Mouse (Mus musculus) C2C12 (cell line): ENCODE measurements around the gene Stat6. TPM values are rescaled to one million over a fixed set of nuclear protein-coding genes. Genes with fewer than 3 reads are reported as not detected.
A peak's percentile ranks its signal among the peaks of the same experiment; 100 is the strongest.
"Not testable (repeated sequence)": the region's sequence is repeated elsewhere in the genome, so short reads cannot be mapped to it uniquely, and the experiment has no call there.

ENCODE experiments used
- H3K27me3 ChIP-seq: one replicate; pipeline ENCODE4 v1.6.1; 2011; ENCODE audit not compliant: control insufficient read depth, insufficient read depth, insufficient read length
- H3K36me3 ChIP-seq: one replicate; pipeline ENCODE4 v1.6.1; 2011; ENCODE audit not compliant: control insufficient read depth, insufficient read depth
- H3K4me3 ChIP-seq: one replicate; pipeline ENCODE4 v1.5.1; 2011; ENCODE audit warnings: mild to moderate bottlenecking, control low read depth; ENCODE audit not compliant: poor library complexity, insufficient read depth, severe bottlenecking
- H3K79me2 ChIP-seq: one replicate; pipeline ENCODE4 v1.6.1; 2011; ENCODE audit not compliant: control insufficient read depth, insufficient read depth
- H3K79me3 ChIP-seq: one replicate; pipeline ENCODE4 v1.6.1; 2011; ENCODE audit warnings: low read depth, control low read depth
- H3ac ChIP-seq: one replicate; pipeline ENCODE3; 2011; ENCODE audit warnings: low read depth; ENCODE audit not compliant: control insufficient read depth, insufficient read length
- CEBPB ChIP-seq: IDR thresholded peaks from one replicate; pipeline ENCODE4 v1.6.1; 2011; ENCODE audit warnings: low read depth, mild to moderate bottlenecking, control low read depth, moderate library complexity
- CTCF ChIP-seq: IDR thresholded peaks from one replicate; pipeline ENCODE4 v1.5.1; 2011; ENCODE audit not compliant: control insufficient read depth, insufficient read depth, insufficient read length
- FOSL1 ChIP-seq: IDR thresholded peaks from one replicate; pipeline ENCODE4 v1.8.0; 2011; ENCODE audit warnings: mild to moderate bottlenecking, low read length; ENCODE audit not compliant: poor library complexity, insufficient read depth, severe bottlenecking
- MAX ChIP-seq: IDR thresholded peaks from one replicate; pipeline ENCODE4 v1.6.1; 2011; ENCODE audit warnings: mild to moderate bottlenecking, control low read depth
- MYOD1 ChIP-seq: IDR thresholded peaks from one replicate; pipeline ENCODE4 v1.6.1; 2011; ENCODE audit warnings: low read depth; ENCODE audit not compliant: control insufficient read depth, insufficient read length
- MYOG ChIP-seq: IDR thresholded peaks from one replicate; pipeline ENCODE4 v1.6.1; 2011; ENCODE audit not compliant: control insufficient read depth, insufficient read length; ENCODE audit errors: extremely low read depth
- USF1 ChIP-seq: IDR thresholded peaks from one replicate; pipeline ENCODE4 v1.6.1; 2011; ENCODE audit warnings: low read depth, mild to moderate bottlenecking, control low read depth, moderate library complexity
- polyA plus RNA-seq: library from polyadenylated mRNA; unstranded; fragments of >200 nt; fragmentation: generic; extraction: Trizol; gene quantifications from one replicate; pipeline ENCODE4 v1.2.1, GENCODE M21; 2012; ENCODE audit warnings: missing spikeins

Stat6 gene
- polyA plus RNA-seq, 1 experiment: 0.26 TPM

DNA sequence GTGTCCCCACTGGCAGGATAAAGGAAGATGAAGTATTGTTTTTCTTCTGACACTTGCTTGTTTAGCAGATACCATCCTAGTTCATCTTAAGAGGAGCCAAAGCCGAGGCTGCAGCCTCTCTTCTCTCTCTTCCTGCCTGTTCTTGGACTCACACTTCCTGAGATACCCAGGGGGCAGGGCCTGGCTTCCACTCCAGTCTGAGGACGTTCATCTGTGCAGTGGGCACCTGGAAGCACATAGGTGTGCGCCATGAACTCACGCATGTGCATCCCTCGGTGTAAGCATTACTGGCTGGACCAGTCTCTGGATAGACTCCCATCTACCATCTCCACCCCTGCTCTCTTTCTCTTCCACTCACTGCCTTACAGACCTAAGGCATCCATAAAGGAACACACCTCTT lies 2.4 kb upstream of the Stat6 start:
- no peak overlapping the region for H3K4me3 ChIP-seq
- no peaks in the 10 kb centered on the region for H3K79me2 ChIP-seq
- H3ac ChIP-seq: no peak overlapping the region
- H3K79me3 ChIP-seq: no peaks in the 10 kb centered on the region
- H3K27me3 ChIP-seq: no peaks in the 10 kb centered on the region
- TF ChIP-seq MYOD1 (no peak), FOSL1 (no peak), USF1 (no peak)
- H3K36me3 ChIP-seq: no peaks in the 10 kb centered on the region

DNA sequence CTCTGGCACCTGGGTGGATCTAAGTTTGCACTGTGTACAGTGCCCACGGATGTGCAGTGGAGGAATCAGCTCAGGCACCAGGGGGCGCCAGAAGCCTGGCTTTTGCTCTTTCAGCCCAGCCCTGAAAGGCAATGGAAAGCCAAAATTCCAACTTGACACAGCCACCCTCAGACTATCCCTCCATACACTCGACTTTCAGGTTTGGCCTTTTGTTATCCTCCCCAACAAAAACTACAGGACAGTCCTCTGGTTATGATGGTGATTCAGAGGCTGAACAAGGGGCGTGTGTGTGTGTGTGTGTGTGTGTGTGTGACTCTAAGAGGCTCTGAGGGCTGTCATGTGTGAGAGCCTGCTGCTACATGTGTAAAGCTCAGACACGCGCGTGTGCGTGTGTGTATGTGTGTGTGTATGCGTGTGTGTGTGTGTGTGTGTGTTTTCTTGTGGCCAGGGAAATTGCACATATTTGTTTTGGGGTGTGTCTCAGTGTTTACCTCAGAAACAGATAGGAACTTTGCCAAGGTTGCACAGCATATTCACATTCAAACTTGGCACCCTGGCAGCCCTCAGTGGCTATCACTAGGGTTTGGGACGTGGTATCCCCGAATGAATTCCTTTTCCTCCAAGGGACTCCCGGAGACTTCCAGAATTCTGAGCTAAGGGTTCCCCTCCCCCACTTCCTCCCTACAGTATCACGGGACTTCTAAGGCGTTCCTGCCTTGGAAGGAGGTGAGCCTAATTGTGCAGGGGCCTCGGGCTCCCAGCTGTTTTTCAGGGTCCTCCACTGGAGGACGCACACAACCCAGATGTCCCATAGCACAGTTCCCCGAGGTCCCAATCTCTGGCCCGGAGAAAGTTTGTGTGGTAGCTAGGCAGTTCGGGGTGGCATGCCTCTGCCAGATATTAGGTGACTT lies 670 bp upstream of the Stat6 start:
- Histone ChIP-seq H3K36me3 (no peaks in the 10 kb centered on the region), H3K79me2 (no peaks in the 10 kb centered on the region), H3K27me3 (no peaks in the 10 kb centered on the region), H3K79me3 (no peaks in the 10 kb centered on the region), H3K4me3 (no peak overlapping the region), H3ac (no peak overlapping the region)
- TF ChIP-seq MYOG: no peak
- TF ChIP-seq USF1: no peak
- peak; percentile 86 for TF ChIP-seq CTCF
- TF ChIP-seq CEBPB: no peak
- TF ChIP-seq MAX: no peak
- no peak for TF ChIP-seq FOSL1

DNA sequence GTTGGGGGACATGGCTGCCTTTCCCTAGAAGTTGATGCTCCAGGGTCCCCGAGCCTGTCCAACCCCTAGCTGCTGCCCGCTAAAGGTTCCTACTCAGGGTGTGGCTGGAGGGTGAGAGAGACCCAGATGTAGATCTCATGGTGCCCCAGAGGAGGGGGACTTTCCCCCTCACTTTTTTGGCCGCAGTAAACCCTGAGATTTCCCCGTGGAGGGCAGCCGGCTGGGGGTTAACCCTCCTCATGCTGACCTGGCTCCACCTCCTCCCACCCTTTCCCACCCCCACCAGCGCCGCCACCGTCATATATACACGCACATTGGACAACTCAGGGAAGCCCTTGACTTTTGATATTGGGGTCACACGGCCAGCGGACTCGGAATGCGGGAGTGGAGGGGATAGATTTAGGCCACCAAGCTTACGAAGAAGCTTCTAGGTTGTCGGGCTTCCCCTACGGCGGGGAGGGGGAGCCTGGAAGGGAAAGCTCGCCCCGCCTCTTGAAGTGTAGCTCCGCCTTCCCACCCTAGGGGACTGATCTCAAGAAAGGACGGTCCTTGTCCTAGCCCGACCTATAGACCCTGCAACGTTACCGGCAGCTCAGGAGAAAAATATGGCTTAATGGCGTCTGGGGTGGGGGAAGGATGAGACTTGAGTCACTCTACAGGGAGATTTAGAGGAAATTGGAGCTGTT lies 910 bp downstream of the Stat6 start:
- H3K27me3 ChIP-seq: no peaks in the 10 kb centered on the region
- no peaks in the 10 kb centered on the region for H3K79me2 ChIP-seq
- H3K36me3 ChIP-seq: no peaks in the 10 kb centered on the region
- TF ChIP-seq MYOG (no peak), CEBPB (no peak), FOSL1 (no peak), MAX (no peak)
- no peaks in the 10 kb centered on the region for H3K79me3 ChIP-seq
- H3K4me3 ChIP-seq: no peak overlapping the region
- no peak overlapping the region for H3ac ChIP-seq

DNA sequence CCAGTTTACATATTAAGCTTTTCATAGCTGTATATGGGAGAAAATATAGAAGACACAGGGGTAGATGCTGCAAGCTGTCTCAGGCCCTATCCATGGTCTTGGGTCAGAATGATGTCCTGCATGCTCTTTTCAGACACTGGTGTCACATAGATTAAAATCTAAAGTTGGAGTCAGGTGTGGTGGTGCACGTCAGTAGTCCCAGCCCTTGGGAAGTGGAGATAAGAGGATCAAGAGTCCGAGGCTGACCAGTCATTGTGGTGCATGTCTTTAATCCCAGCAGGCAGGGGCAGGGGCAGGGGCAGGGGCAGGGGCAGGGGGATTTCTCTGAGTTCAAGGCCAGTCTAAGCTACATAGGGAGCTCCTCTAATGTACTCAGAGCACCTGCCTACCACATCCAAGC lies 3.0 kb downstream of the Stat6 start:
- H3K36me3 ChIP-seq: no peaks in the 10 kb centered on the region

DNA sequence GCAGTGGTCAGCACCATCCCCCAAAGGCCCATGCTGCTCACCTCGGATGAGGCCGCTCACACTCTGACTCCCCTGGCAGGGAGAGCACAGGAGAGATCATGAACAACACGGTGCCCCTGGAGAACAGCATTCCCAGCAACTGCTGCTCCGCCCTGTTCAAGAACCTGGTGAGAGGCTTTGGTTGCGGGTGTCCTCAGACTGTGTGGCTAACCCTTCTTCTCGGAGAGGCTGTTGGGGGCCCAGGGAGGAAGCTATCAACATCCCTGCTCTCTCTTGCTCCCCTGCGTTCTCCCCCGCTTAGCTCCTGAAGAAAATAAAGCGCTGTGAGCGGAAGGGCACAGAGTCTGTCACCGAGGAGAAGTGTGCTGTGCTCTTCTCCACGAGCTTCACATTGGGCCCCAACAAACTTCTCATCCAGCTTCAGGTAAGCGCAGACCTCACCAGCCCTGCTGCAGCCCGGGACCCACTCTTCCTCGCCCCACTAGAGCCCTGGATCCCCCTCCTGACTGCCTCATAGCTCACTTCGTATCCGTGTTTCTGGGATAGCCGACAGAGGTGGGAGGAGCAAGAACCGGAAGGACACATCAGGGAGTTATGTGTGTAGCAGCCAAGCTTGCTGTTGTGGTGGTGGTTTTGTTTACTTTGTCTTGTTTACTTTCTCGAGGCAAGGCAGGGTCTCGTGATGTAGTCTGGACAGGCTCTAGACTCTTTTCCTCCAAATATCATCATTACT lies 10.3 kb downstream of the Stat6 start:
- Histone ChIP-seq H3K79me3 (no peaks in the 10 kb centered on the region), H3K79me2 (no peaks in the 10 kb centered on the region), H3K4me3 (no peak overlapping the region), H3ac (no peak overlapping the region), H3K27me3 (no peaks in the 10 kb centered on the region), H3K36me3 (no peaks in the 10 kb centered on the region)
- TF ChIP-seq MYOD1 (no peak), MAX (no peak), MYOG (no peak), CTCF (no peak), USF1 (no peak)

More for the DNA sequence above, 3.0 kb downstream of the Stat6 start:
- Histone ChIP-seq H3K79me2 (no peaks in the 10 kb centered on the region), H3K4me3 (no peak overlapping the region), H3K27me3 (no peaks in the 10 kb centered on the region), H3K79me3 (no peaks in the 10 kb centered on the region), H3ac (no peak overlapping the region)
- TF ChIP-seq CEBPB (no peak), CTCF (no peak), MYOG (no peak), USF1 (no peak), MAX (no peak), FOSL1 (no peak), MYOD1 (no peak)

DNA sequence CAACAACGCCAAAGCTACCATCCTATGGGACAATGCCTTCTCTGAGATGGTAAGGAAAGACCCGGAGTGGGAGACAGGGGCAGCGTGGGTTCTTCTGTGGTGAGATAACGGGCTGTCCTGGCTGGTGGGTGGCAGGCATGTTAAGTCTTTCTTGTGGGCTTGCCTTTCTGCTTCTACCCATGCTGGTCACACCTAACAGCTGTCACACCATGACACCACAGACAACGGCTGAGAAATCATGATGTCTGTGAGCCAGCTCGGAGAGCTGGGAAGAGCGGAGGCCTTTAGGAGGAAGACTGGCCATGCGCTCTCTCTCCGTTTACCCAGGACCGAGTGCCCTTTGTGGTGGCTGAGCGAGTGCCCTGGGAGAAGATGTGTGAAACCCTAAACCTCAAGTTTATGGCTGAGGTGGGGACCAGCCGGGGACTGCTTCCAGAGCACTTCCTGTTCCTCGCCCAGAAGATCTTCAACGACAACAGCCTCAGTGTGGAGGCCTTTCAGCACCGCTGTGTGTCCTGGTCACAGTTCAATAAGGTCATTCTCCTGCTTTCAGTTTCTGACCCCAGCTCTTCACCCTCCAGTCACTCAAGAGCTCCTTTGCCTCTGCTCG lies 12.3 kb downstream of the Stat6 start:
- no peaks in the 10 kb centered on the region for H3K27me3 ChIP-seq
- TF ChIP-seq FOSL1 (no peak), MYOG (no peak), MYOD1 (no peak), USF1 (no peak), CTCF (no peak), MAX (no peak), CEBPB (no peak)
- peaks cover 3% of the 10 kb centered on the region for H3K36me3 ChIP-seq
- no peaks in the 10 kb centered on the region for H3K79me3 ChIP-seq
- H3K79me2 ChIP-seq: no peaks in the 10 kb centered on the region
- H3K4me3 ChIP-seq: no peak overlapping the region
- no peak overlapping the region for H3ac ChIP-seq

DNA sequence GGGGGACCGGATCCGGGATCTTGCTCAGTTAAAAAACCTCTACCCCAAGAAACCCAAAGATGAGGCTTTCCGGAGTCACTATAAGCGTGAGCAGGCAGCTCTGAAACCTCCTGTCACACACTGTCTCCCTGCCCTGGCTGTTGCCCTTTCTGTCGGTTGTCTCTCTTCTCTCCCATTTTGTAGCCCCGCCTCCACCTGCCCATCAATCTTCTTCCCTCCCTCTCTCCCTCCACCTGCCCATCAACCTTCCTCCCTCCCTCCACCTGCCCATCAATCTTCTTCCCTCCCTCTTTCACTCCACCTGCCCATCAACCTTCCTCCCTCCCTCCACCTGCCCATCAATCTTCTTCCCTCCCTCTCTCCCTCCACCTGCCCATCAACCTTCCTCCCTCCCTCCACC lies 14.8 kb downstream of the Stat6 start:
- Histone ChIP-seq H3K36me3 (peaks cover 23% of the 10 kb centered on the region), H3K79me2 (peaks cover 18% of the 10 kb centered on the region)
- not testable (repeated sequence) for H3K79me3 ChIP-seq, H3ac ChIP-seq, H3K4me3 ChIP-seq, H3K27me3 ChIP-seq
